Mouse (Mus musculus) embryonic facial prominence, embryonic 10.5 days (tissue): ENCODE measurements at regions not wholly inside any gene's neighbourhood (a gene's known extent, or its start where the extent isn't known, plus 50 kb on each side); places are given as distances from the start of the nearest gene placed in this dataset.

Source experiments
- DNase-seq: peaks from one replicate; pipeline ENCODE4 v3.0.0-alpha.2; 2017; ENCODE audit warnings: low spot score
- H3K27ac ChIP-seq: fragments of 300-500 bp; sonication (generic); replicated peaks from 2 replicates; pipeline ENCODE4 v1.5.1; 2016; ENCODE audit warnings: mild to moderate bottlenecking
- H3K27me3 ChIP-seq: fragments of 300-500 bp; sonication (generic); replicated peaks from 2 replicates; pipeline ENCODE4 v1.6.1; 2016; ENCODE audit warnings: low read depth, mild to moderate bottlenecking; ENCODE audit not compliant: poor library complexity, severe bottlenecking
- H3K36me3 ChIP-seq: fragments of 300-500 bp; sonication (generic); replicated peaks from 2 replicates; pipeline ENCODE4 v1.6.1; 2016; ENCODE audit warnings: mild to moderate bottlenecking, moderate library complexity
- H3K4me1 ChIP-seq: fragments of 300-500 bp; sonication (generic); 2 replicates; pipeline ENCODE4 v1.6.1; 2016
- H3K4me3 ChIP-seq: fragments of 300-500 bp; sonication (generic); 2 replicates; pipeline ENCODE4 v1.5.1; 2016; ENCODE audit warnings: mild to moderate bottlenecking, moderate library complexity
- H3K9me3 ChIP-seq: fragments of 300-500 bp; sonication (generic); 2 replicates; pipeline ENCODE4 v1.6.1; 2016; ENCODE audit warnings: mild to moderate bottlenecking
- WGBS: fragments of 180-500 bp; shearing (Covaris S2); methylation state at CpG from one replicate; pipeline ENCODE4 v1.1.7; 2016; 5-methylcytosine and 5-hydroxymethylcytosine counted together

- peaks cover 11% of the 10 kb centered on the region for H3K4me1 ChIP-seq
- H3K36me3 ChIP-seq: no peaks in the 10 kb centered on the region
- H3K4me3 ChIP-seq: no peak overlapping the region
- whole genome bisulfite sequencing: 83% methylated on average over 2 of the region's 2 CpGs
- no peaks in the 10 kb centered on the region for H3K27me3 ChIP-seq
- no peaks in the 10 kb centered on the region for H3K9me3 ChIP-seq
- DNase-seq: no peak
- H3K27ac ChIP-seq: no peak overlapping the region
Measured at GRCm38 (mm10) chr8:117867138-117867537, 65.4 kb upstream of the Mphosph6 start.

GRCm38 (mm10) chr8:117865014-117865413, 63.3 kb upstream of the Mphosph6 start:
- DNase-seq: no peak
- Histone ChIP-seq H3K4me3 (no peak overlapping the region), H3K9me3 (no peaks in the 10 kb centered on the region), H3K4me1 (peaks cover 14% of the 10 kb centered on the region), H3K27ac (no peak overlapping the region; the same call in 1 of the 2 replicates), H3K36me3 (no peaks in the 10 kb centered on the region), H3K27me3 (peaks cover 4% of the 10 kb centered on the region; the same call in 1 of the 2 replicates)
- WGBS: 32% methylated on average over 6 of the region's 6 CpGs

DNA sequence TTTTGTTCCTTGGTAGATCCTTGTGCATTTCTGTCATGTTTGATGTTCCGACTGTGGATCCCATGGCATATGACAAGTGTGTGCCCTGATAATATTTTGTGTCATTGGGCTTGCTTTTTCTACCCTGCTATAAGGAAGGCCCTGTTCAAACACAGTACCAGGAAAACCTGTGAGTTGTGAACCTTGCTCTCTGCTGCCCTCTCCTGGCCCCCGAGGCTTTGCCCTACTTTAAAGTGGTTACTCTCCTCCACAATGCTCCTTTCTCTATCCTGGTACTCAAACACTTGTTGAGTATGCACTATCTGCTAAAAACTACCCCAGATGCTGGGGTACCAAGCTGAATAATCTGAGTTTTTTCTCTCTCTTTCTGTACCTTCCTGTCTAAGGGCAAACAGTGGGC, 62.1 kb upstream of the Mphosph6 start:
- peaks cover 4% of the 10 kb centered on the region; the same call in 1 of the 2 replicates for H3K27me3 ChIP-seq
- H3K36me3 ChIP-seq: no peaks in the 10 kb centered on the region
- no peak overlapping the region for H3K27ac ChIP-seq
- H3K4me3 ChIP-seq: no peak overlapping the region
- DNase-seq: peak; percentile 79
- H3K9me3 ChIP-seq: no peaks in the 10 kb centered on the region
- H3K4me1 ChIP-seq: peaks cover 19% of the 10 kb centered on the region
- 42% methylated on average over 2 of the region's 2 CpGs for WGBS

DNA sequence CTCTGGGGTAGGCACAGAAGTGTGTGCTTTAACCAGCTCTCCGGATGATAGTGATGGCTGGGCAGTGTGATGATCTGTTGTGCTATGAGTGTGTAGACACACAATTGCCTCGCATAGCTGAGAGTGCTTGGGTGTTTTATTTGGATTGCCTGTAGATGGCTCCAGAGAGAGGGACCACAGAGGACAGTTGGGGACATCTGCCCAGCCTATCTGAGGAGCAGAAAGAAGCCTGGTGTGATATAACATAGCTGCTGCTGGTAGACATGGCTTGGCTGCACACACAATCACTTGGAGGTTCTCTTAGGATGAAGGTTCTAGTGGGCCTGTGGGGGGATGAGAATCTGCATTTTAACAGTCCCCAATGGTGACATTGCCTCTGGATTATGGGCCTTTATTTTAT, 60.6 kb upstream of the Mphosph6 start:
- peaks cover 4% of the 10 kb centered on the region; the same call in 1 of the 2 replicates for H3K27me3 ChIP-seq
- H3K4me1 ChIP-seq: peaks cover 19% of the 10 kb centered on the region
- H3K4me3 ChIP-seq: no peak overlapping the region
- no peak overlapping the region for H3K27ac ChIP-seq
- H3K9me3 ChIP-seq: no peaks in the 10 kb centered on the region
- WGBS: 73% methylated on average over 2 of the region's 2 CpGs
- no peaks in the 10 kb centered on the region for H3K36me3 ChIP-seq
- DNase-seq: no peak

GRCm38 (mm10) chr8:117859734-117860133, 58.0 kb upstream of the Mphosph6 start:
- peaks cover 10% of the 10 kb centered on the region for H3K4me1 ChIP-seq
- no peak overlapping the region for H3K27ac ChIP-seq
- H3K9me3 ChIP-seq: no peaks in the 10 kb centered on the region
- no peaks in the 10 kb centered on the region for H3K36me3 ChIP-seq
- peaks cover 4% of the 10 kb centered on the region; the same call in 1 of the 2 replicates for H3K27me3 ChIP-seq
- H3K4me3 ChIP-seq: peak overlapping the region; percentile 33
- peak; percentile 28 for DNase-seq
- WGBS: 9% methylated on average over 11 of the region's 11 CpGs

DNA sequence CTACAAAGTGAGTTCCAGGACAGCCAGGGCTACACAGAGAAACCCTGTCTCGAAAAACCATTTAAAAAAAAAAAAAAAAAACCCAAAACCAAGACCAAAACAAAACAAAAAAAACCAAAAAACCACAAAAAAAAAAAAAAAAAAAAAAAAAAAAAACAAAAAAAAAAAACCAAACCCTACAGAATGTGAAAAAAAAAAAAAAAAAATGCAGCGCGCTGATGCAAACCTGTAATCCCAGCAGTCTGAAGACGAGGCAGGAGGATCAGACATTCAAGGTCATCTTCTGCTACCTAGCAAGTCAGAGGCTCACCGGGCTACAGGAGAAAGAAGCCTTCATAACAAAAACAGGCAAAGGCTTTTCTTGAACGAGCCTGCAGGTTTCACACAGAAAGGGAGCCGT, 57.4 kb upstream of the Mphosph6 start:
- H3K4me3 ChIP-seq: no peak overlapping the region
- no peaks in the 10 kb centered on the region for H3K9me3 ChIP-seq
- H3K36me3 ChIP-seq: no peaks in the 10 kb centered on the region
- H3K4me1 ChIP-seq: peaks cover 8% of the 10 kb centered on the region
- WGBS: 67% methylated on average over 7 of the region's 7 CpGs
- peaks cover 4% of the 10 kb centered on the region; the same call in 1 of the 2 replicates for H3K27me3 ChIP-seq
- no peak overlapping the region for H3K27ac ChIP-seq
- DNase-seq: no peak

- Histone ChIP-seq H3K36me3 (no peaks in the 10 kb centered on the region), H3K27ac (no peak overlapping the region), H3K4me1 (peaks cover 14% of the 10 kb centered on the region), H3K4me3 (no peak overlapping the region), H3K9me3 (no peaks in the 10 kb centered on the region), H3K27me3 (no peaks in the 10 kb centered on the region; the same call in 1 of the 2 replicates)
- WGBS: 89% methylated on average over 13 of the region's 13 CpGs
- no peak for DNase-seq
Measured at GRCm38 (mm10) chr8:117856121-117856520, 54.4 kb upstream of the Mphosph6 start.

GRCm38 (mm10) chr8:117854942-117855491, 53.3 kb upstream of the Mphosph6 start:
- Histone ChIP-seq H3K36me3 (no peaks in the 10 kb centered on the region), H3K4me3 (no peak overlapping the region), H3K9me3 (no peaks in the 10 kb centered on the region), H3K27ac (no peak overlapping the region), H3K4me1 (peaks cover 11% of the 10 kb centered on the region), H3K27me3 (no peaks in the 10 kb centered on the region)
- WGBS: 86% methylated on average over 7 of the region's 7 CpGs
- no peak for DNase-seq

- Histone ChIP-seq H3K36me3 (no peaks in the 10 kb centered on the region), H3K4me3 (no peak overlapping the region), H3K4me1 (peaks cover 6% of the 10 kb centered on the region), H3K9me3 (no peaks in the 10 kb centered on the region), H3K27me3 (no peaks in the 10 kb centered on the region), H3K27ac (no peak overlapping the region)
- no peak for DNase-seq
- 78% methylated on average over 11 of the region's 11 CpGs for WGBS
Measured at GRCm38 (mm10) chr8:117854301-117854700, 52.6 kb upstream of the Mphosph6 start.

DNA sequence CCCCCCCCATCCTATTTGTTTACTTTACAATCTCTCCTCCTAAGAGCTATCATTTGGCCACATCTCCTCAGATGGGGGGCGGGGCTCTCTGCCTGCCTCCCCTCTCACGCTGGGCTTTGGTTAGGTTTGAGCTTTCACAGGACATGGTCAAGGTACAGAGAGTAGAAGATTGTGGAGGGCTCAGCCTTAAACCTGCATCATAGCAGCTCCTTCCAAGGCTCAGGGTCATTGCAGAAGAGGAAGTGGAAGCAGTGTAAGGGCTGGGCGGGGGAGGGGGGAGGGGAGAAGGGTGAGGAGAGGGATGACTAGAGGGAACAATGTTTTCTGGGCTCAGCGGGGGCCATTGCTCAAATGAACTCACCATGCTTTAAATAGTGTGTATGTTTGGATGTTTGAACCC, 51.7 kb upstream of the Mphosph6 start:
- 66% methylated on average over 4 of the region's 4 CpGs for WGBS

DNA sequence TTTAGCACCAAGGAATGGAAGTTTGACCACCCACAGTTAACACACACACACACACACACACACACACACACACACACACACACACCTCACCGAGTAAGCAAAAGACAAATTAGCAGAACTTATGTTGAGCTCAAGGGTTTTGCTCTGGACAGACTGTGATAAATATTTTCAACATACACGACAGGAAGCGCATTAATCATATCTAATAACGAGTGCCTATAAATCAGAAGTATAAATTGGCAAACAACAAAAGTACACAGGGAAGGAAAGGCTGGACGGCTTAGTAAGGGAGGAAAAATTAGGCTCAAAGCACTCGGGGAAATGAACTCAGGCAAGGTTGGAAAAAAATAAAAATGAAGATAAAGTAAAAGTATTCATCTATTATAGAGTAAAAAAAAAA, 50.8 kb upstream of the Mphosph6 start:
- H3K9me3 ChIP-seq: no peaks in the 10 kb centered on the region
- H3K36me3 ChIP-seq: no peaks in the 10 kb centered on the region
- H3K27ac ChIP-seq: no peak overlapping the region
- H3K4me3 ChIP-seq: no peak overlapping the region
- no peaks in the 10 kb centered on the region for H3K27me3 ChIP-seq
- peaks cover 6% of the 10 kb centered on the region for H3K4me1 ChIP-seq
- WGBS: 89% methylated on average over 6 of the region's 6 CpGs
- DNase-seq: no peak

More for the DNA sequence above, 51.7 kb upstream of the Mphosph6 start:
- Histone ChIP-seq H3K4me1 (peaks cover 6% of the 10 kb centered on the region), H3K36me3 (no peaks in the 10 kb centered on the region), H3K4me3 (no peak overlapping the region), H3K27me3 (no peaks in the 10 kb centered on the region), H3K9me3 (no peaks in the 10 kb centered on the region), H3K27ac (no peak overlapping the region)
- no peak for DNase-seq
